Mouse (Mus musculus) kidney, postnatal 4 days (tissue): Measurements from ENCODE around the gene Trim66.
A peak's percentile ranks its signal among the peaks of the same experiment; 100 is the strongest.

ENCODE experiments used
- DNase-seq, 2 experiments: peaks; one replicate each; pipeline ENCODE4 v3.0.0; 2021; ENCODE audit warnings: mixed read lengths in 2 of 2

Gene Trim66

GRCm38 (mm10) chr7:109508034-109508433 is at the start of gene Trim66:
Gene Trim66 (minus strand): TSS chr7:109508134.
- DNase-seq = no peak

GRCm38 (mm10) chr7:109546726-109547125 is 38.8 kb upstream of the Trim66 start:
- DNase-seq = no peak

DNA sequence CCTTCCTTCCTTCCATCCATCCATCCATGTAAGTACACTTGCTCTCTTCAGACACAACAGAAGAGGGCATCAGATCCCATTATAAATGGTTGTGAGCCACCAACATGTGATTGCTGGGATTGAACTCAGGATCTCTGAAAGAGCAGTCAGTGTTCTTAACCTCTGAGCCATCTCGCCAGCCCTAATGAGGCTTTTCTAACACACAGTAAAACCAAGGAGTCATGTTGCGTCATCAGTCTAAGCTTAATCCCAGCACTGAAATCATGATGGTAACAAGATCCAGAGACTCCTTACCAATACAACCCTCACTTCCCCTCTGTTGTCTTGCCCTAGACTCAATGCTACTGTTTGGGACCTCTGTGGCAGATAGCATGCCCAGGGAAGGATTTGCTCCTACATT is 38.3 kb upstream of the Trim66 start:
- no peak for DNase-seq

GRCm38 (mm10) chr7:109545255-109545993 is 37.5 kb upstream of the Trim66 start:
- DNase-seq = no peak

GRCm38 (mm10) chr7:109544792-109545191 is 36.9 kb upstream of the Trim66 start:
- no peak for DNase-seq

DNA sequence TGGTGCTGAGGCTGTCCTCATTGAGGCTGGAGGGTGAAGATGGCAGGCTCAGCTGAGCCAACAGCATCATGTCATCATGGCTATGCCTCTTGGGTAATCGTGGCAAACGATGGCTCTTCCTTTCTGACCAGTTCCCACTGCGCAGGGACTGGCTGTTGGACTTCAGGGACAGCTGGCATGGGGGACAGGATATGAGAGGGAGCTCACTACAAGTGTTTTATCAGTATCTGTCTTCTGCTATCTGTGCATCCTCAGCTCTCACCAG is 34.4 kb upstream of the Trim66 start:
- DNase-seq = no peak

GRCm38 (mm10) chr7:109541609-109542363 is 33.9 kb upstream of the Trim66 start:
- no peak for DNase-seq

DNA sequence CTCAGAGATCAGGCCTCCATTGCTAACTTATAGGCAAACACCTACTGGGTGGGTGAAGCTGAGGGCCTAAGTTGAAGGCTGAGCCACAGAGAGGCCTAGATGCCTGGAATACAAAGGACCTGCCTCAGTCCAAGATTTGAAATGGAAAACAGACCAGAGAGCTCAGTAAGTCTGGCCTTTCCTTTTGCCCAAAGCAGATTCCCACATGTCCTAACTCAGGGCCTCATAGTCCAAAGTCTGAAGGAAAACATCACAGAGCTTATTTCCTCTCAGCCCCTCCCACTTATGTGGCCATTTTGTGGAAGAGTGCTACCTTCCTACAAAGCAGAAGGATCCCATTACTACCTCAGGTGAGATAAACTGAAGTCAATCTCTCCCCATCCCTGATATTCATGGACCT is 33.0 kb upstream of the Trim66 start:
- DNase-seq = no peak

- DNase-seq = peak; percentile 77 to 85
Measured at GRCm38 (mm10) chr7:109536451-109536946, 28.6 kb upstream of the Trim66 start.

DNA sequence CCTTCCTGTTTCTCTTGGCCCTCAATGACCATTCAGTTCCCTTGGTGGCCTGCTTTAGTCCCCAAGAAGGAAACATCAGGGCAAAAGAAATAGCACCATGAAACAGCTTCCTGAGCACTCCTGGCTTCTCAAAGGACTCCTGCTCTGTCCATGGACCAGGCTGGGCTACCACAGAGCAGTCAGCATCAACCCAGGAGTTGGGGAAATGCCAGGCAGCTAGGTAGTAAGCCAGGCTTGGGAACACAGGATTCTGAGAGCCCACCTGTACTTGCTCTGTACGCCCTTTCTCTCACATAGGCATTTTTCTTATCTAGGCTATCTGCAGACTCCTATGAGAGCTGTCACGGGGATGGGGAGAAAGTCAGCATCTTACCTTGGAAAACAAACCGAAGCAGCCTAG is 27.0 kb upstream of the Trim66 start:
- DNase-seq = no peak

DNA sequence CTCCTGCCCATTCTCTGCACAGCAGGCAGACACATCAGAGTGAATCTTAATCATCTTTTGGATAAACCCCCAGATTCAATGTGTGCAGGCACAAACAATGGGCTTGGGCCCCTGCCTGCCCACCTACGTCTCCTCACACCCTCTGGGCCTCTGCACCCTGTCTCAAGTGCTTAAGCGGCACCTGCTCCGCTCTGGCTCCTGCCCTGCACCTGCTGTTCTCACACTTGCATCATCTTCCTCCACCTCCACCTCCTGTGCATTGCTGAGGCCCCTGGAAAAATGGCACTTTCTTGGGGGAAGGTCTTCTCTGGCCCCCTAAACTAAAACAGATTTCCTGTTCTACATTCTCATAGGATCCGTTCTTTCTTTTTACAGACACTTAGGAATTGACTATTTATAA is 26.0 kb upstream of the Trim66 start:
- DNase-seq = no peak

DNA sequence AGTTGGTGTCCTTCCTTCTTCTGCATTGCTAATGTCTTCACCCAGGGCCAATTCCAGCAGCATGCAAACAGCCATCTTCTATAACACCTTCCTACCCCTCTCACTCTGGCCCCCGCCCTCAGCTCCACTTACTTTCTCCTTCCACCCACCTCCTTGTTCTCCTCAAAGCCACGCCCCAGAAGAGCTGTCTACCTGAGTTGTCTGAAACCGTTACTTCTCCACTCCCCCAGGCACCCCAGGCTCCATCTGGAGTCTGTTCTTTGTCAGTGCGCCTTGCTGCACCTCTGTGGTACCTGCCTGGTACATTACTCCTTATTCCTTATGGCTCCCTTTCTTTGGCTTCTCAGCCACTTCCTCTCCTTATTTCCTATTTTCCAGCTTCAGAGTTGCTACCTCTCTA is 25.2 kb upstream of the Trim66 start:
- DNase-seq = no peak

GRCm38 (mm10) chr7:109532691-109533090 is 24.8 kb upstream of the Trim66 start:
- no peak for DNase-seq

GRCm38 (mm10) chr7:109531501-109531900 is 23.6 kb upstream of the Trim66 start:
- no peak for DNase-seq

DNA sequence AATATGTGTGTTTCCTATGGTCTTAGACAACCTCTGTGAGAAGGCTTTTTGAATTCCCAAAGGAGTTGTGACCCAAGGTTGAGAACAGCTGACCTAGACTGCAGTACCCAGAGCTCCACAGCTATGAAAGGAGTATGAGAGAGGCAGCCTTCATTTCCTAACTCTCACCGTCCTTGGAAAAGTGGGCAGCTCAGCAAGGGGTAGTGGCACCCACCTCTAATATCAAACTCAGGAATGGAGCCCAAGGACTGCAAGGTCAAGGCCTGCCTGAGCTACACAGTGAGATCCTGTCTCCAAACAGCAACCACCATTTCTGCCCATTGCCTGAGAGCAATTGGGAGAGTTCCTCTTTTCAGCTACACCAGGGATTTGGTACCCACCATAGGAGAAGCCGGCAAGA is 21.8 kb upstream of the Trim66 start:
- no peak for DNase-seq

DNA sequence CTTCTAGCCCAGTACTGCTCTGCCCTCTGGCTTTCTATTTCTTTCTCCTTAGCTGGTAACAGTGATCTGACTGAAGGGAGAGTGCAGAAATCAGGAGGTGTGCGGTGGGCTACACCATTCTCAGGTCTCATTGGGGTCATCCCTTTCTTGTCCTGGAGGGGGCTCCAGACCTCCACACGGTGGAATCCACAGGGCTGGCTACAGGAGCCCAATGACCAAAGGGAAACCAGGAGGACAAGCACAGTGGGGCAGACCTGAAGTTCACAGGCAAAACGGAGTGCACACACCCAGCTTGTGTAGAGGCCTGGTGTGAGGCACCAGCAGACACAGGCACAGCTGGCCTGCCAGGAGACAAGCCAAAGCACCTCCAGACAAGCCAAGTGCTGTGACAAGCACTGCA is 20.4 kb upstream of the Trim66 start:
- peak; percentile 81 to 84 for DNase-seq

DNA sequence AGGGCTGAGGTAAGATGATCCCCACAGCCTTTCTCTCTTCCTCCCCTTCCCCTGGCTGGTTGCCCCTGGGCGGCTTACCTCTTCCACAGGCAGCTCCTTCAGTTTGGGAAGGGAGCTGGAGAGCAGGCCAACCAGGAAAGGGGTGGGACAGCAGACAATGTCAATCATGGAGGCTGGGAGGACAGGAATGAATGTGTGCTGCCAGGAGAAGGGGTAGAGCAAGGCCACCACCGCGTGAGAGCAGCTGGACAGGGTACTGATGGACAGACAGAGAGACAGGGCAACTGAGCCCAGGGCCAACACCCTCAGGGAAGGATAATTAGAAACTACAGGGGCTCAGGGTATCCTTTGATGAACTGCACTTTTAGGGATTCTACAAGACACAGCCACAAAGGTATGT is 19.6 kb upstream of the Trim66 start:
- no peak for DNase-seq

GRCm38 (mm10) chr7:109525740-109526663 is 18.1 kb upstream of the Trim66 start:
- DNase-seq = no peak

DNA sequence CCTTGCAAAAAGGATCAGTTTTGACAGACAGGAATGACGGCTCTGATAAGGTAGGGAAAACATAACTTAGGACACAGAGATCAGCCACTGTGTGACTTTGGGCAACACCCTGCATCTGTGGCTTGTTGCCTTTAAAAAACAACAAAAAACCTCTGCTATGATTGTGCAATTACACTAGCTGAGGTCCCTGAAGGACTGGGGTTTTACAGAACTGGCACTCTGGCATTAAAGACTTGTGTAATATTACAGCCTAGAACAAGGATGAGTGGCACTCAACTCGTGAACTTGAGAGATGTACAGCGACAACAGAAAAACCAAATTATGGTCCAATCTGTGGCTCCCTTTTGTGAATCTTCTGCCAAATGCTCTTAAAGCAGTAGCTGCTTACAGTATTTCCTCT is 16.8 kb upstream of the Trim66 start:
- no peak for DNase-seq

GRCm38 (mm10) chr7:109524442-109524744 is 16.5 kb upstream of the Trim66 start:
- no peak for DNase-seq

DNA sequence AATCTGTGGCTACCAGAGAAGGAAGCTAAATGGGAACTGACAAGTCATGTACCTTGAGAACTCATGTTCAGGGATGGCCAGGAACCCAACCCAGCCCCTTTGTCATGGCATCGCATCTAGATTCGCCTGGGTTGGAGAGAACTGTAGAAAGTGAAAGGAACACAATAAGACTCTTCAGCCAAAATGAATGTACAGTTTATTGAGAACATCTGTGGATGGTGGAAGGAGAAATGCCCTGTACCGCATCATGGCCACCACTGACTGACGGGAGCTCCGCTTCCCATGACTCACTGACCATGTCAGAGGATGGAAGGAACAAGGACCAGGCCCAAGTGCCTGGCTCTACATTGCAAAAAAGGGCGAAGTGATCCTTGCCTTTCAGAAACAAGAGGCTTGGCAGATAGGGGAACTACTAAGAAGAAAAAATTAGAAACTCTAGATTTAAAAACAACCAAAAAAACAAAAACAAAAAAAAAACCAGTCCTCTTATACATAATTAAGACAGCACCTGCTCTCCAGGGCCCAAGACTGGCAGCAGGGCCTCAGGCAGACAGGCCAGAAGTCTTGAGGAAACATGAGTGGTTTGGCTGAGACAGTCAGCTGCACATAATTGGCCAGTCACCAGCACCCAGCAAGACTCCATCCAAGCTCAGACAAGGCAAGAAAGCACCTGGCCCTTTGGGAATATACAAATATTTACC is 16.0 kb upstream of the Trim66 start:
- DNase-seq = no peak

DNA sequence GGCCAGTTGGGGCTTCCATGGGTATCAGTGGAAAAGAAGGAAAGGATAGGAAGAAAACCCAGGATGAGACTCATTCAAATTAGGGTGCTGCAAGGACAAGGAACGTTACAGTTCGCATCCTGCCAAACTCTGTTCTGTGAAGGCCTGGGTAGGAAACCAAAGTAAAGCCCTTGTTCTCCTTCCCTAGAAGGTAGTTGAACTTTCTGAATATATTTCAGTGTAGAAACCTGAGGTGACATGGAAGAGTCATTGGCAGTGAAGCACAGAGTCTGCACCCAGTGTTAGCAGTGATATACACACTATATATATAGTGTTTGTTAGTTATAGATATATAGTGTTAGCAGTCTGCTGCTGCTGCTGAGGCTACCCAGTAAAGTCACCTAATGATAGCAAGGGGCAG is 15.4 kb upstream of the Trim66 start:
- DNase-seq = no peak

DNA sequence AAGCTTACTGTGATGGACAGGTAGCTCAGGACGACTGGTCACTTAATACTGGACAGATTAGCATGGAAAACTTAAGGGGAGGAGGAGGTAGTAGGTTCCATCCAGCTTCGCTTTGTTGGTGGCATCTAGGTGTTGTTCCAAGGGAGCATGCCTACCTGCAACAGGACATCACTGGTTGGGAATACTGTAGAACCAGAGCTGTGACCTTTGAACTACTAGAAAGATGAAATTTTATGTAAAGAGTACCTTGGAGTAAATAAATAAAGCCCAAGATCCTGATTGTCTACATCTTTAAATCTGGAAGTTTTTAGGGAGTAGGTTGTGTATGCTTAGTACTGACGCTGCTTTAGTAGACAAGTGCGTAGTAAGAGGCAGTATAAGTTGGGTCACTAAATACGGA is 14.2 kb upstream of the Trim66 start:
- DNase-seq = no peak
